ENCODE assay signal across 15 mouse cellular contexts in genomic region chr17:50055154-50055756, GRCm38 (mm10).
DNase-seq lines count a peak whose midpoint lies in the region; ATAC-seq lines count a peak whose summit lies in the region.
"Had no signal": no experiment of that assay in that cellular context is flagged by ENCODE, and none has a peak within 500 bp of the region (broad histone marks: within the 10 kb centered on the region; RNA-seq: fewer than 3 reads in every experiment).

No protein-coding gene starts in this region.

- no peak for DNase-seq in forebrain, embryonic 10.5 days (ENCODE audit: extremely low spot score, low spot score)
- no peak for DNase-seq in forebrain, embryonic 11.5 days (ENCODE audit: low spot score)
- DNase-seq in A20 (ENCODE audit: low read depth, low spot score): peak; percentile 48
- DNase-seq in cerebellum, postnatal 36 days: peak; percentile 32 to 36
- no peak for DNase-seq in urinary bladder, postnatal 4 days (ENCODE audit: low spot score in 2 of 2)
- DNase-seq in embryo, embryonic 10.5 days (ENCODE audit: low spot score): no peak
- no peak for DNase-seq in thymus, adult 18-20 months
- DNase-seq: adrenal gland, postnatal 10 days; B cell, adult 2 months; lung, postnatal 36 days had no signal

- H3K4me1 ChIP-seq in forebrain, embryonic 10.5 days: peaks cover 8% of the 10 kb centered on the region
- peaks cover 2% of the 10 kb centered on the region; the same call in 1 of the 2 replicates for H3K4me1 ChIP-seq in forebrain, embryonic 11.5 days (replicated peaks; ENCODE audit: control insufficient read depth, insufficient read depth, low read length)
- peaks cover 20% of the 10 kb centered on the region for H3K4me1 ChIP-seq in hindbrain, embryonic 15.5 days (replicated peaks)
- H3K4me1 ChIP-seq: kidney, embryonic 15.5 days; stomach, embryonic 15.5 days had no signal

- H3K4me3 ChIP-seq in forebrain, embryonic 10.5 days: no peak overlapping the region
- no peak overlapping the region for H3K4me3 ChIP-seq in forebrain, embryonic 11.5 days (ENCODE audit: low read depth, low read length)
- H3K4me3 ChIP-seq in hindbrain, embryonic 15.5 days: no peak overlapping the region
- H3K4me3 ChIP-seq: erythroblast, embryonic 14.5 days; kidney, embryonic 15.5 days; myocyte; stomach, embryonic 15.5 days had no signal

- H3K27me3 ChIP-seq in forebrain, embryonic 10.5 days (ENCODE audit: poor library complexity, severe bottlenecking): no peaks in the 10 kb centered on the region
- H3K27me3 ChIP-seq in forebrain, embryonic 11.5 days (ENCODE audit: control insufficient read depth, insufficient read depth, low read length): no peaks in the 10 kb centered on the region
- no peaks in the 10 kb centered on the region for H3K27me3 ChIP-seq in hindbrain, embryonic 15.5 days
- H3K27me3 ChIP-seq: kidney, embryonic 15.5 days; stomach, embryonic 15.5 days had no signal

- no peaks in the 10 kb centered on the region for H3K9me3 ChIP-seq in forebrain, embryonic 10.5 days
- H3K9me3 ChIP-seq in forebrain, embryonic 11.5 days (ENCODE audit: control insufficient read depth, low read length): no peaks in the 10 kb centered on the region
- H3K9me3 ChIP-seq in hindbrain, embryonic 15.5 days: no peaks in the 10 kb centered on the region
- H3K9me3 ChIP-seq: kidney, embryonic 15.5 days; stomach, embryonic 15.5 days had no signal

- H3K9ac ChIP-seq in forebrain, embryonic 11.5 days (ENCODE audit: low read length): no peak overlapping the region
- H3K9ac ChIP-seq in hindbrain, embryonic 15.5 days: no peak overlapping the region
- H3K9ac ChIP-seq: kidney, embryonic 15.5 days; stomach, embryonic 15.5 days had no signal

- peak overlapping the region; percentile 63 for H3K27ac ChIP-seq in forebrain, embryonic 10.5 days
- H3K27ac ChIP-seq in forebrain, embryonic 11.5 days (ENCODE audit: low read depth, low read length): no peak overlapping the region
- H3K27ac ChIP-seq in hindbrain, embryonic 15.5 days (replicated peaks): peak overlapping the region; percentile 57
- H3K27ac ChIP-seq: kidney, embryonic 15.5 days; stomach, embryonic 15.5 days had no signal

- H3K36me3 ChIP-seq in forebrain, embryonic 10.5 days (replicated peaks): no peaks in the 10 kb centered on the region
- H3K36me3 ChIP-seq in forebrain, embryonic 11.5 days (ENCODE audit: control insufficient read depth, insufficient read depth, low read length): no peaks in the 10 kb centered on the region
- no peaks in the 10 kb centered on the region for H3K36me3 ChIP-seq in hindbrain, embryonic 15.5 days
- H3K36me3 ChIP-seq: kidney, embryonic 15.5 days; stomach, embryonic 15.5 days had no signal

- H3K4me2 ChIP-seq in forebrain, embryonic 11.5 days (ENCODE audit: low read depth, low read length, severe bottlenecking): no peak overlapping the region
- no peak overlapping the region for H3K4me2 ChIP-seq in hindbrain, embryonic 15.5 days
- H3K4me2 ChIP-seq: kidney, embryonic 15.5 days; stomach, embryonic 15.5 days had no signal

- WGBS in forebrain, embryonic 10.5 days: 54% methylated on average over 16 of the region's 16 CpGs
- WGBS in forebrain, embryonic 11.5 days: 43% methylated on average over 16 of the region's 16 CpGs
- whole genome bisulfite sequencing in hindbrain, embryonic 15.5 days: 28% methylated on average over 16 of the region's 16 CpGs

- no peak for ATAC-seq in forebrain, embryonic 11.5 days (replicated peaks; ENCODE audit: low FRiP score)
- peak; percentile 59 for ATAC-seq in hindbrain, embryonic 15.5 days (ENCODE audit: low FRiP score, low read depth)

Comparison
In these comparisons a context has a peak if more than half of its experiments do, and no peak if none do; other contexts are left out.
1. DNase-seq: peak in A20 (single experiment) and cerebellum, postnatal 36 days (2 of 2); none in forebrain, embryonic 10.5 days (single experiment), forebrain, embryonic 11.5 days (single experiment), urinary bladder, postnatal 4 days (0 of 2), embryo, embryonic 10.5 days (single experiment) and thymus, adult 18-20 months (0 of 2).